Mouse (Mus musculus) lung, postnatal 0 days (tissue): Measurements from ENCODE around the gene Syvn1.
"Not testable (repeated sequence)": the region's sequence is repeated elsewhere in the genome, so short reads cannot be mapped to it uniquely, and the experiment has no call there.

Experiments
- CTCF ChIP-seq: IDR thresholded peaks from 2 replicates; pipeline ENCODE4 v1.5.1; 2016; ENCODE audit warnings: antibody characterized with exemption, mild to moderate bottlenecking
- EP300 ChIP-seq: IDR thresholded peaks from 2 replicates; pipeline ENCODE4 v1.6.1; 2016; ENCODE audit warnings: antibody characterized with exemption, mild to moderate bottlenecking, control low read depth

DNA sequence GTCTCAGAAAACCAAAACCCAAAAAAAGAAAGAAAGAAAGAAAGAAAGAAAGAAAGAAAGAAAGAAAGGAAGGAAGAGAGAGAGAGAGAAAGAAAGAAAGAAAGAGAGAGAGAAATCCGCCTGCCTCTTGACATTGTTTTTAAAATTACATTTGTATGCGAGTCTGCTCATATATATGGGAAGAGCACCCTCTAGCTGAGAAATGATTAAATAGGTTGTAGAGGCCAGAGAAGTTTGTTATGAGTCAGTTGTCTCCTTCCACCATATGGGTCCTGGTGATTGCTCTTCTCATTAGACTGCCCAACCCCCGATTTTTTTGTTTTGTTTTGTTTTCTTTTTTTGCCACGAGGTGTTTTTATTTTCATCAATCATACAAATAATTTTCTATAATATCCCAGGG, 2.3 kb upstream of the Syvn1 start:
- TF ChIP-seq CTCF: peak; percentile 70
- not testable (repeated sequence) for TF ChIP-seq EP300
